Mouse (Mus musculus) midbrain, embryonic 14.5 days (tissue): ENCODE data around the gene Piezo1. TPM values are rescaled to one million over a fixed set of nuclear protein-coding genes. Genes with fewer than 3 reads are reported as not detected.
A peak's percentile ranks its signal among the peaks of the same experiment; 100 is the strongest.
"Not testable (repeated sequence)": the region's sequence is repeated elsewhere in the genome, so short reads cannot be mapped to it uniquely, and the experiment has no call there.

Experiments used
- ATAC-seq: fragments of 200-750 bp; cut with Nextera tagmentation; 2 replicates; pipeline ENCODE4 v1.8.0; 2017; ENCODE audit warnings: moderate number of reproducible peaks, moderate library complexity; ENCODE audit not compliant: low FRiP score, low TSS enrichment
- DNase-seq: peaks from one replicate; pipeline ENCODE4 v3.0.0-alpha.2; 2015
- H3K27ac ChIP-seq: fragments of 300-500 bp; sonication (generic); replicated peaks from 2 replicates; pipeline ENCODE4 v1.5.1; 2014; ENCODE audit warnings: mild to moderate bottlenecking, low read depth, low read length, moderate library complexity
- H3K27me3 ChIP-seq: fragments of 300-500 bp; sonication (generic); 2 replicates; pipeline ENCODE4 v1.6.1; 2014; ENCODE audit warnings: low read length, control low read depth, mixed read lengths; ENCODE audit not compliant: control insufficient read depth, insufficient read depth
- H3K36me3 ChIP-seq: fragments of 300-500 bp; sonication (generic); 2 replicates; pipeline ENCODE4 v1.6.1; 2014; ENCODE audit warnings: low read length, control low read depth; ENCODE audit not compliant: control insufficient read depth, insufficient read depth
- H3K4me1 ChIP-seq: fragments of 300-500 bp; sonication (generic); 2 replicates; pipeline ENCODE4 v1.6.1; 2014; ENCODE audit warnings: mild to moderate bottlenecking, antibody characterized with exemption, low read length, control low read depth; ENCODE audit not compliant: control insufficient read depth, insufficient read depth
- H3K4me2 ChIP-seq: fragments of 300-500 bp; sonication (generic); 2 replicates; pipeline ENCODE4 v1.6.1; 2014; ENCODE audit warnings: mild to moderate bottlenecking, low read length, moderate library complexity
- H3K4me3 ChIP-seq: fragments of 300-500 bp; sonication (generic); replicated peaks from 2 replicates; pipeline ENCODE4 v1.5.1; 2014; ENCODE audit warnings: low read depth, low read length
- H3K9ac ChIP-seq: fragments of 300-500 bp; sonication (generic); replicated peaks from 2 replicates; pipeline ENCODE4 v1.6.1; 2014; ENCODE audit warnings: mild to moderate bottlenecking, low read length, moderate library complexity
- H3K9me3 ChIP-seq: fragments of 300-500 bp; sonication (generic); 2 replicates; pipeline ENCODE4 v1.6.1; 2016; ENCODE audit warnings: low read length, control low read depth, mixed read lengths; ENCODE audit not compliant: control insufficient read depth
- WGBS: fragments of 180-500 bp; shearing (Covaris S2); extraction: QIAGEN DNeasy Blood & Tissue Kit; methylation state at CpG from one replicate; pipeline ENCODE4 v1.1.7; 2014; 5-methylcytosine and 5-hydroxymethylcytosine counted together
- polyA plus RNA-seq: library from polyadenylated mRNA; unstranded; fragments of >200 nt; fragmentation: Nextera tagmentation; extraction: Ambion mirVana; gene quantifications from 2 replicates; pipeline ENCODE4 v1.2.1, GENCODE M21; 2014

The Piezo1 gene
- polyA plus RNA-seq, 1 experiment from 2014 or later: 4.6 TPM

DNA sequence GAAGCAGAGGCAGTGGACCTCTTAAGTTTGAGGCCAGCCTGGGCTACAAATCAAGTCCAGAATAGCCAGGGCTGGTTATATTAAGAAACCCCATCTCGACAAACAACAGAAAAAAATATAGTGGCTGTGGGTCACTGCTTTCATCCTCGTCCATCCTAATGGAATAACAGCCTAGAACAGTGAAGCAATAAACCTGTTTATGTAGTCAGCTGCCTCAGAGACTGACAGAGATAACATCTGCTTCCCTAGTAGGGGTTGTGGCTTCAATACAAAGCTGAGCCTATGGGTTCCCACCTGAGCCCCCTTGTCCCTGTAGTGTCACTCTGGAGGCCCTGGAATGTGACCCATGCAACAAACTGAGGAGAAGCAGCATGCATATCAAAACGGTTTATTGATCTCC is 23.1 kb upstream of the Piezo1 start:
- Histone ChIP-seq H3K4me1 (peaks cover 21% of the 10 kb centered on the region), H3K4me3 (no peak overlapping the region), H3K9me3 (no peaks in the 10 kb centered on the region), H3K27me3 (no peaks in the 10 kb centered on the region), H3K9ac (no peak overlapping the region), H3K36me3 (peaks cover 26% of the 10 kb centered on the region), H3K27ac (no peak overlapping the region), H3K4me2 (no peak overlapping the region)
- DNase-seq (no peak), ATAC-seq (no peak)
- WGBS: 69% methylated on average over 3 of the region's 3 CpGs

DNA sequence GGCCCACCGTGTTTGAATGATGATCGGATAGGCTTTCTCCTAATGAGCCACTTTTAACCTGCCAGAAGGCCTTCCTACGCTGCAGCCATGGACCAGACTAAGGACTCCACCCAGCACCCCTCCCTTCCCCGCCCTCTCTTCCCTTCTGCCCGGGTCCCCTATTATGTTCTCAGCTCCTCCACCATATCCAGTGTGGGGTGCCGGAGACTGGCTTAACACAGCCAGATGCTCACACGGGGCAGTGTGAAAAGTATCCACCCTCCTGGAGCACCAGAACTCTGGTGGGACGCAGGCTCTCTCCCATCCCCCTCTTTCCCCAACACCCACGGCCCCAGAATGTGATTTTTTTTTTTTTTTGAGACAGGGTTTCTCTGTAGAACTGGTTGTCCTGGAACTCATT is 22.4 kb upstream of the Piezo1 start:
- DNase-seq (no peak), ATAC-seq (no peak)
- peaks cover 26% of the 10 kb centered on the region for H3K36me3 ChIP-seq
- H3K9me3 ChIP-seq: no peaks in the 10 kb centered on the region
- no peak overlapping the region for H3K27ac ChIP-seq
- no peaks in the 10 kb centered on the region for H3K27me3 ChIP-seq
- no peak overlapping the region for H3K9ac ChIP-seq
- 46% methylated on average over 9 of the region's 9 CpGs for WGBS
- peaks cover 21% of the 10 kb centered on the region for H3K4me1 ChIP-seq
- no peak overlapping the region for H3K4me3 ChIP-seq
- H3K4me2 ChIP-seq: no peak overlapping the region

DNA sequence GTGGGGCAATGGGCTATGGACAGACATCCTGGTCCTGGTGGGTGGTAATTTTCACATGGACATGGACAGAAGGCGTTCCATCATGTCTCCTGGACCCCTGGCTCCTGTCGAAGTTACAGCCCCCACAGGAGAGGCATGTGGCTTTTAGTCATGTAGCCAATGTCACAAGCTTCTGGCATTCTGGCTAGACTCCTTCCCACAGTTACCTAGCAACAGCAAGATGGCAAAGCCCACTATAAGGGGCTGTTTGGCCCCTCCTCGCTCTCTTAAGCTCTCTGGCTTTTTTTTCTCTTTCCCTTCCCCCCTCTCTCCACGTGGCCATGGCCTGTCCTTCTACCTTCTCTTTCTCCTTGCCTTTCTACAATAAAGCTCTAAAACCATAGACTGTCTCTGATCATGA is 22.0 kb upstream of the Piezo1 start:
- not testable (repeated sequence) for H3K27me3 ChIP-seq, H3K27ac ChIP-seq, ATAC-seq, H3K9ac ChIP-seq, H3K4me3 ChIP-seq, H3K9me3 ChIP-seq, DNase-seq, H3K4me2 ChIP-seq
- H3K4me1 ChIP-seq: peaks cover 21% of the 10 kb centered on the region
- WGBS: 13% methylated on average over 4 of the region's 4 CpGs
- H3K36me3 ChIP-seq: peaks cover 26% of the 10 kb centered on the region

DNA sequence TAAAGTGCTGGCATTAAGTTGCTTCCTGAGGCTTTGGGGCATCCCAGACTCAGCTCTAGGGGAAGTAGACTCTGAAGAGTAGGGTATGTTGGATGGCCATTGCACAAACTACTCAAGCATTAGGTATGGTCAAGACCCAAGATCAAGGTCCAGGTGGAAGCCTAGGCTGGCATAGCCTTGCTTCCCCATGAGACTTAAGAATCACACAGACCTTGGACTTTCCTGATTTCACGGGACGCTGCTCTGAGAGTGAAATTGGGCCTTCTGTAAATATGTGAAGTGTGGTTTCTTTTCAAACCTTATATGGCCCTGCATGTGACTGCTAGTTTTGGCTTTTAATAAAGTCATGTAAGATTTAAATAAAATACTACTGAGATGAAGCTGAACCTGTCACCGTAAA is 21.6 kb upstream of the Piezo1 start:
- H3K4me2 ChIP-seq: no peak overlapping the region
- no peak overlapping the region for H3K9ac ChIP-seq
- peaks cover 21% of the 10 kb centered on the region for H3K4me1 ChIP-seq
- no peaks in the 10 kb centered on the region for H3K9me3 ChIP-seq
- peaks cover 26% of the 10 kb centered on the region for H3K36me3 ChIP-seq
- WGBS: 94% methylated on average over 3 of the region's 3 CpGs
- DNase-seq (no peak), ATAC-seq (no peak)
- H3K27ac ChIP-seq: no peak overlapping the region
- no peaks in the 10 kb centered on the region for H3K27me3 ChIP-seq
- H3K4me3 ChIP-seq: no peak overlapping the region

DNA sequence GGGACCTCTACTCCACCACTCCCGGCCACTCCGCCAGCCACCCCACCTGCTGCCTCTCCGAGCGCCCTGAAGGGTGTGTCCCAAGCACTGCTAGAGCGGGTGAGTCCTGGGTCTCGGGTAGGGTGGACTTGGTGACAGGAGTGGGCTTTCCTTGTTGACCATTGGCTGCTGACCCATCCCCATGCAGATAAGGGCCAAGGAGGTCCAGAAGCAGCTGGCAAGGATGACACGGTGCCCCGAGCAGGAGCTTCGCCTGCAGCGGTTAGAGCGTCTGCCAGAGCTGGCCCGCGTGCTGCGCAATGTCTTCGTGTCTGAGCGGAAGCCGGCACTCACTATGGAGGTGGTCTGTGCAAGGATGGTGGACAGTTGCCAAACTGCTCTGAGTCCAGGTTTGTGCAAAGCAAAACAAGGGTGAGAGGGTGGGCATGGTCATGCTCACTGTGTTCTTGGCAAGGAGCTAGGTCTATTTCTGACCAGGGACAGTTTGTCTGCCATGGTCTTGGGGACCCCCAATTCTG is 20.7 kb upstream of the Piezo1 start:
- peaks cover 26% of the 10 kb centered on the region for H3K36me3 ChIP-seq
- no peaks in the 10 kb centered on the region for H3K27me3 ChIP-seq
- H3K4me1 ChIP-seq: peaks cover 21% of the 10 kb centered on the region
- H3K4me2 ChIP-seq: no peak overlapping the region
- H3K9me3 ChIP-seq: no peaks in the 10 kb centered on the region
- ATAC-seq (no peak), DNase-seq (no peak)
- 95% methylated on average over 17 of the region's 17 CpGs for WGBS
- no peak overlapping the region for H3K27ac ChIP-seq
- H3K9ac ChIP-seq: no peak overlapping the region
- H3K4me3 ChIP-seq: no peak overlapping the region

DNA sequence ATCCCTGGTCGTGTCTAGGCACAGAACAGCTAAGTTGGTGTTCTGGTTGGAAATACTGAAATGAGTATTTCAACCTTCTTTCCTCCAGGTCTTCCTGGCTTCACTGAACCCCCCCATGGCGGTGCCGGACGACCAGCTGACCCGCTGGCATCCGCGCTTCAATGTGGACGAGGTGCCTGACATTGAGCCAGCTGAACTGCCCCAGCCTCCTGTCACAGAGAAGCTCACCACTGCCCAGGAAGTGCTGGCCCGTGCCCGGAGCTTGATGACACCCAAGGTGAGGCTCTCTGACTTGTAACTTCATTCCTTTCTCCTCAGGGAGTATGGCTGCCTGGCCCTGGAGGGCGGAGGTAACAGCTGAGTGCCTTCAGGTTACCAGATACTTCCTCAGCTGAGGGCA is 20.0 kb upstream of the Piezo1 start:
- DNase-seq (no peak), ATAC-seq (no peak)
- Histone ChIP-seq H3K36me3 (peaks cover 26% of the 10 kb centered on the region), H3K27me3 (no peaks in the 10 kb centered on the region), H3K4me2 (no peak overlapping the region), H3K4me1 (peaks cover 24% of the 10 kb centered on the region), H3K4me3 (no peak overlapping the region), H3K9ac (no peak overlapping the region), H3K9me3 (no peaks in the 10 kb centered on the region), H3K27ac (no peak overlapping the region)
- WGBS: 92% methylated on average over 11 of the region's 11 CpGs

DNA sequence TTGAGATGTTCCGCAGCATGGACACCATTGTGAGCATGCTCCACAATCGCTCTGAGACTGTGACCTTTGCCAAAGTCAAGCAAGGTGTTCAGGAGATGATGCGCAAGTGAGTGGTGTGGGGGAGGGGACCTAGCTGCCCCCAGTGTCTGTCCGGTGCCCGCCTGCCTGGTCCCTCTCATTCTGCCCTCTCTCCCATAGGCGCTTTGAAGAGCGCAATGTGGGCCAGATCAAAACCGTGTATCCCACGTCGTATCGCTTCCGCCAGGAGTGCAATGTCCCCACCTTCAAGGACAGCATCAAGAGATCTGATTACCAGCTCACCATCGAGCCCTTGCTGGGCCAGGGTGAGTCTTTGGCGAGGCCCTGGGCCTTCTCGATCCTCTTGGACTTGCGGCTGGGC is 18.9 kb upstream of the Piezo1 start:
- WGBS: 94% methylated on average over 16 of the region's 16 CpGs
- no peak overlapping the region for H3K4me3 ChIP-seq
- ATAC-seq: no peak

DNA sequence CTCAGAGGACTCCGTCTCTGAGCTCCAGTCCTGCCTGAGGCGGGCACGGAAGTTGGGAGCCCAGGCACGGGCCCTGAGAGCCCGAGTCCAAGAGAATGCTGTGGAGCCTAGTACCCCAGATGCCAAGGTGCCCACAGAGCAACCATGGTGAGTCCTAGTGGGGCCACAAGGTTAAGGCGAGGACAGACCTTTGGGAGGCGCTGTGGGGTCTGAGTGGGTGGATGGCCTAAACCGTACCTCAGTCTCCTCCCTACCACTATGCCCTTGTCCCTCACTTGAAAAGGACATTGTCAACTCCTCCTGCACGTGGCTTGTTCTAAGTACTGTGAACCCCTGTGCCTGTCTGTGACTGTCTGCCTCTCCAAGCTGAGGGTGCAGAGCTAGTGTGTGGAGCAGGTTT is 18.2 kb upstream of the Piezo1 start:
- DNase-seq: no peak
- Histone ChIP-seq H3K4me2 (peak overlapping the region; percentile 85), H3K4me1 (peaks cover 11% of the 10 kb centered on the region), H3K36me3 (peaks cover 21% of the 10 kb centered on the region), H3K9ac (peak overlapping the region; percentile 1; the same call in 1 of the 2 replicates), H3K9me3 (no peaks in the 10 kb centered on the region), H3K27ac (no peak overlapping the region), H3K27me3 (no peaks in the 10 kb centered on the region), H3K4me3 (peak overlapping the region; percentile 60; the same call in 1 of the 2 replicates)
- WGBS: 72% methylated on average over 9 of the region's 9 CpGs
- ATAC-seq: no peak

More for the DNA sequence above, 18.9 kb upstream of the Piezo1 start:
- no peaks in the 10 kb centered on the region for H3K27me3 ChIP-seq
- H3K9ac ChIP-seq: no peak overlapping the region
- H3K4me2 ChIP-seq: no peak overlapping the region
- no peak for DNase-seq
- no peaks in the 10 kb centered on the region for H3K9me3 ChIP-seq
- H3K4me1 ChIP-seq: peaks cover 13% of the 10 kb centered on the region
- H3K36me3 ChIP-seq: peaks cover 26% of the 10 kb centered on the region
- H3K27ac ChIP-seq: no peak overlapping the region

DNA sequence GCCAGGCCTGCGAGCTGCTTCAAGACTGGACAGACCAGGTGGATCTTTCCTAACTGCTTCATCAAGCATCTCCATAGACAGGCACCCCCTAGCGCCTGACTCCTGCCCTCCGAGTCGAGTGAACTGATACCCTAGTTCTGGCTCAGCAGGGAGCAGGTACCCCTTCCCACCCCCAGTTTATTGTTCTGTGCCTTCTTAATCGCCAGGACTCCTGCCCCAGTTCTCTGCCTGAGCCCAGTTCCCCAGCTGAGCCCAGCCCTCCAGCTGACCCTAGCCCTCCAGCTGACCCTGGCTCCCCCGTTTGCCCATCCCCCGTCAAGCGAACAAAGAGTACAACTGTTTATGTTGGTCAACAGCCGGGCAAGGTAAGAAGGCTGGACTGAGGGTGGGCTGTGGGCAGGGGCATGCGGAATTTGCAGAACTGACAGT is 17.8 kb upstream of the Piezo1 start:
- 14% methylated on average over 10 of the region's 10 CpGs for WGBS
- Histone ChIP-seq H3K27me3 (no peaks in the 10 kb centered on the region), H3K36me3 (peaks cover 21% of the 10 kb centered on the region), H3K27ac (no peak overlapping the region), H3K4me3 (peak overlapping the region; percentile 60), H3K4me2 (peak overlapping the region; percentile 85), H3K4me1 (peaks cover 11% of the 10 kb centered on the region), H3K9ac (peak overlapping the region; percentile 1; the same call in 1 of the 2 replicates), H3K9me3 (no peaks in the 10 kb centered on the region)
- DNase-seq (no peak), ATAC-seq (no peak)
